Mouse (Mus musculus) forebrain, embryonic 14.5 days (tissue): ENCODE results near the gene Naa10. TPM values are rescaled to one million over a fixed set of nuclear protein-coding genes. Genes with fewer than 3 reads are reported as not detected.
A peak's percentile ranks its signal among the peaks of the same experiment; 100 is the strongest.

Source experiments
- ATAC-seq: fragments of 200-750 bp; cut with Nextera tagmentation; 2 replicates; pipeline ENCODE4 v1.8.0; 2017; ENCODE audit warnings: mild to moderate bottlenecking, moderate library complexity
- DNase-seq: peaks from one replicate; pipeline ENCODE4 v3.0.0-alpha.2; 2015; ENCODE audit warnings: low spot score
- H3K27ac ChIP-seq: fragments of 300-500 bp; sonication (generic); 2 replicates; pipeline ENCODE4 v1.5.1; 2014; ENCODE audit warnings: low read depth, mild to moderate bottlenecking, control low read depth, low read length, moderate library complexity
- H3K27me3 ChIP-seq: fragments of 300-500 bp; sonication (generic); replicated peaks from 2 replicates; pipeline ENCODE4 v1.6.1; 2014; ENCODE audit warnings: low read length, control low read depth, mixed read lengths; ENCODE audit not compliant: control insufficient read depth, insufficient read depth
- H3K36me3 ChIP-seq: fragments of 300-500 bp; sonication (generic); 2 replicates; pipeline ENCODE4 v1.6.1; 2014; ENCODE audit warnings: low read length, control low read depth; ENCODE audit not compliant: control insufficient read depth, insufficient read depth
- H3K4me1 ChIP-seq: fragments of 300-500 bp; sonication (generic); 2 replicates; pipeline ENCODE4 v1.6.1; 2014; ENCODE audit warnings: antibody characterized with exemption, low read length, control low read depth; ENCODE audit not compliant: control insufficient read depth, insufficient read depth
- H3K4me2 ChIP-seq: fragments of 300-500 bp; sonication (generic); 2 replicates; pipeline ENCODE4 v1.6.1; 2014; ENCODE audit warnings: mild to moderate bottlenecking, control low read depth, low read length
- H3K4me3 ChIP-seq: fragments of 300-500 bp; sonication (generic); 2 replicates; pipeline ENCODE4 v1.5.1; 2014; ENCODE audit warnings: low read depth, low read length, control low read depth
- H3K9ac ChIP-seq: fragments of 300-500 bp; sonication (generic); 2 replicates; pipeline ENCODE4 v1.6.1; 2014; ENCODE audit warnings: mild to moderate bottlenecking, low read length, control low read depth, moderate library complexity
- H3K9me3 ChIP-seq: fragments of 300-500 bp; sonication (generic); replicated peaks from 2 replicates; pipeline ENCODE4 v1.6.1; 2016; ENCODE audit warnings: low read length, control low read depth, mixed read lengths; ENCODE audit not compliant: control insufficient read depth
- WGBS: fragments of 180-500 bp; shearing (Covaris S2); extraction: QIAGEN DNeasy Blood & Tissue Kit; methylation state at CpG from one replicate; pipeline ENCODE4 v1.1.7; 2014; 5-methylcytosine and 5-hydroxymethylcytosine counted together
- polyA plus RNA-seq: library from polyadenylated mRNA; unstranded; fragments of >200 nt; fragmentation: Nextera tagmentation; extraction: Ambion mirVana; gene quantifications from 2 replicates; pipeline ENCODE4 v1.2.1, GENCODE M21; 2014

Gene Naa10
- polyA plus RNA-seq, 1 experiment from 2014 or later, result 104 TPM

DNA sequence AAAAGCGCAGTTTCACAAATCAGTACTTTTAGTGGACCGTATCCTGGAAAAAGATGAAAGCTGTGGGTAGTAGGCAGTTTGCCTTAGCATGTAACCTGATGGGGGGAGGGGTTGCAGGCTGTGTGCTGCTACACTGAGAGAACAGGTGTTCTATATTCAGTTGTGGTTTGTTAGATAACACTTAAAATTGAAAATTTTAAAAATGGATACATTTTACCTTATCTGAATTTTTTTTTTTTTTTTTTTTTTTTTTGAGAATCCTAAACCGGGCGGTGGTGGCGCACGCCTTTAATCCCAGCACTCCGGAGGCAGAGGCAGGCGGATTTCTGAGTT is 772 bp upstream of the Naa10 start:
- Histone ChIP-seq H3K9me3 (no peaks in the 10 kb centered on the region), H3K4me1 (no peaks in the 10 kb centered on the region; the same call in 1 of the 2 replicates), H3K4me3 (peak overlapping the region; percentile 54), H3K27me3 (no peaks in the 10 kb centered on the region), H3K36me3 (0 out of 2 replicates have a peak, but pooled peaks cover 3% of the 10 kb centered on the region), H3K4me2 (peak overlapping the region; percentile 62), H3K27ac (no peak overlapping the region; the same call in 1 of the 2 replicates), H3K9ac (peak overlapping the region; percentile 55)
- no peak for DNase-seq
- 0 out of 2 replicates have a peak, but pooled peaks have one; percentile 5 for ATAC-seq
- WGBS, result 82% methylated on average over 8 of the region's 8 CpGs

DNA sequence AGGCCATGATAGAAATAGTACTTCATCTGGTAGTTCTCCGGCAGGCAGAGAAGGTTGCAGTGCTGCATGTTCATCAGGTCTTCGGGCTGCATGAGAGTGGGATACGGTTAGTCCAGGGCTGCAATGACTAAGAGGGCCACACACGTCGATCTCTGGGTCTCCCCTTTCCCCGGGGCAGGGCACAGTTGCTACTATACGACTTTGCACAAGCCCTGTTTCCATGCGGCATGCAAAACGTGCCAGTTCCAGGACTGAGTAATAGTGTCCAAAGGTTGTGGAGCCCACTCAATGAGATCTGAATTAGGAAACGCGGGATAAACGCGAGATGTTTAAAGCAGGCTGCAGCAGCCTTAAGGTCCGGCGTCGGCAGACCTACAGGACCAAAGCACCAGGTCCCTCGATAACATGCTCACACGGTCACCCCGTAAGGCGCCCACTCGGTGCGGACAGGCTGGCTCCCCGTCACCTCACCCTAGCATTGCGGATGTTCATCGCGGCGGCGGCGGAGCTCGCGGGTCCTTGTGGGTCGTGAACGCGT is 390 bp downstream of the Naa10 start:
- no peaks in the 10 kb centered on the region for H3K27me3 ChIP-seq

DNA sequence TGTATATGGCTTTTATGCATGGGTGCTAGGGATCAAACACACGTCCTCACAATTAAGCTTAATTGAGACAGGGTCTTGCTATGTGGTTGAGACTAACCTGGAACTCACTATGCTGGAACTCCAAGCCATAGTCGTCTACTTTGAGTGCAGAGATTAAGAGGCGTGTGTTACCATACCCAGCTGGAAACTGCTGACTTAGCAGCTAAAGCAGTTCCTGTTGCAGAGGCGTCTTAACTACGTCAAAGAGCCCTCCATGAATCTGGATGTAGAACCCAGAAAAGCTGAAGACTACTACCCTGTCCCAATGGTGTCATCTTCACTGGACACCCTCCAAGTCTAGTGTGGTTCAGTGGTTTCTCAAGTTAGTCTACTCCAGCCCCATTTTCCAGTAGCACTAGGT is 3.1 kb downstream of the Naa10 start:
- Histone ChIP-seq H3K27ac (no peak overlapping the region), H3K4me1 (no peaks in the 10 kb centered on the region; the same call in 1 of the 2 replicates), H3K9ac (no peak overlapping the region), H3K9me3 (no peaks in the 10 kb centered on the region), H3K4me3 (no peak overlapping the region), H3K36me3 (0 out of 2 replicates have a peak, but pooled peaks cover 3% of the 10 kb centered on the region), H3K4me2 (no peak overlapping the region), H3K27me3 (no peaks in the 10 kb centered on the region)
- WGBS, result 89% methylated on average over 5 of the region's 5 CpGs
- no peak for DNase-seq
- ATAC-seq, result no peak

More for the DNA sequence above, 390 bp downstream of the Naa10 start:
- WGBS, result 37% methylated on average over 34 of the region's 34 CpGs
- Histone ChIP-seq H3K36me3 (0 out of 2 replicates have a peak, but pooled peaks cover 3% of the 10 kb centered on the region), H3K9me3 (no peaks in the 10 kb centered on the region), H3K4me3 (peak overlapping the region; percentile 54), H3K9ac (peak overlapping the region; percentile 70), H3K4me1 (no peaks in the 10 kb centered on the region; the same call in 1 of the 2 replicates), H3K4me2 (peak overlapping the region; percentile 66), H3K27ac (peak overlapping the region; percentile 39; the same call in 1 of the 2 replicates)
- DNase-seq (no peak), ATAC-seq (peak; percentile 45)

GRCm38 (mm10) chrX:73916945-73917344 is 4.8 kb downstream of the Naa10 start:
- no peak for ATAC-seq
- no peaks in the 10 kb centered on the region; the same call in 1 of the 2 replicates for H3K4me1 ChIP-seq
- H3K9me3 ChIP-seq, result no peaks in the 10 kb centered on the region
- 73% methylated on average over 8 of the region's 8 CpGs for WGBS
- no peak overlapping the region for H3K4me3 ChIP-seq
- H3K4me2 ChIP-seq, result no peak overlapping the region
- no peak for DNase-seq
- H3K36me3 ChIP-seq, result 0 out of 2 replicates have a peak, but pooled peaks cover 3% of the 10 kb centered on the region
- H3K27ac ChIP-seq, result no peak overlapping the region
- H3K27me3 ChIP-seq, result no peaks in the 10 kb centered on the region
- no peak overlapping the region for H3K9ac ChIP-seq

GRCm38 (mm10) chrX:73914827-73915703 is 6.7 kb downstream of the Naa10 start:
- WGBS, result 35% methylated on average over 31 of the region's 31 CpGs
- peak; percentile 97 for DNase-seq
- H3K27me3 ChIP-seq, result no peaks in the 10 kb centered on the region
- 0 out of 2 replicates have a peak, but pooled peaks cover 3% of the 10 kb centered on the region for H3K36me3 ChIP-seq
- H3K9me3 ChIP-seq, result no peaks in the 10 kb centered on the region
- no peaks in the 10 kb centered on the region for H3K4me1 ChIP-seq
- H3K4me3 ChIP-seq, result peak overlapping the region; percentile 6; the same call in 1 of the 2 replicates
- ATAC-seq, result peak; percentile 98
- peak overlapping the region; percentile 74 for H3K27ac ChIP-seq
- H3K9ac ChIP-seq, result peak overlapping the region; percentile 40; the same call in 1 of the 2 replicates
- H3K4me2 ChIP-seq, result peak overlapping the region; percentile 42

DNA sequence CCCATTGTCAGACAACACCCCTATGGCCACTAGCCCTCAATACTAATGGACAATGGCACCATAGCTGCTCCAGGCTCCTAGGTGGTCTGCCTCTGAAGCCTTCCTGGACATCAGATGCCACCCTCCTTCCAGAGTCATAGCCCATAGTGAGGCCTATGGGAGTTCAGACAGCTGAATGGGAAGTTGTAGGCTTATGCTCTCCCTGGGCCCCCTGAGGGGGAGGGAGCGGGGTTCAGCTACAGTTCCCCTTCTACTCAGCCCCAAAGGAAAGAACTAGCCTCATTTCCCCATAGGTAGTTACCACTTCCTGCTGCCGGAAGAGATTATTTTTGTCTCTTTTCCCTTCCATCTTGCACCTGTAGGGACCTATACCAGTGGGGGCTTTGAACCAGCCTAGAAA is 10.2 kb downstream of the Naa10 start:
- ATAC-seq (no peak), DNase-seq (no peak)
- Histone ChIP-seq H3K27ac (no peak overlapping the region), H3K9me3 (no peaks in the 10 kb centered on the region), H3K9ac (no peak overlapping the region), H3K4me3 (no peak overlapping the region), H3K27me3 (no peaks in the 10 kb centered on the region), H3K4me2 (no peak overlapping the region), H3K36me3 (no peaks in the 10 kb centered on the region), H3K4me1 (no peaks in the 10 kb centered on the region)
- WGBS, result 89% methylated on average over 2 of the region's 2 CpGs

- no peaks in the 10 kb centered on the region for H3K4me1 ChIP-seq
- ATAC-seq, result no peak
- H3K4me3 ChIP-seq, result no peak overlapping the region
- 32% methylated on average over 26 of the region's 26 CpGs for WGBS
- DNase-seq, result no peak
- no peak overlapping the region for H3K27ac ChIP-seq
- no peaks in the 10 kb centered on the region for H3K9me3 ChIP-seq
- no peaks in the 10 kb centered on the region for H3K27me3 ChIP-seq
- no peaks in the 10 kb centered on the region for H3K36me3 ChIP-seq
- peak overlapping the region; percentile 25; the same call in 1 of the 2 replicates for H3K4me2 ChIP-seq
- no peak overlapping the region for H3K9ac ChIP-seq
Measured at GRCm38 (mm10) chrX:73911156-73911555, 10.6 kb downstream of the Naa10 start.

DNA sequence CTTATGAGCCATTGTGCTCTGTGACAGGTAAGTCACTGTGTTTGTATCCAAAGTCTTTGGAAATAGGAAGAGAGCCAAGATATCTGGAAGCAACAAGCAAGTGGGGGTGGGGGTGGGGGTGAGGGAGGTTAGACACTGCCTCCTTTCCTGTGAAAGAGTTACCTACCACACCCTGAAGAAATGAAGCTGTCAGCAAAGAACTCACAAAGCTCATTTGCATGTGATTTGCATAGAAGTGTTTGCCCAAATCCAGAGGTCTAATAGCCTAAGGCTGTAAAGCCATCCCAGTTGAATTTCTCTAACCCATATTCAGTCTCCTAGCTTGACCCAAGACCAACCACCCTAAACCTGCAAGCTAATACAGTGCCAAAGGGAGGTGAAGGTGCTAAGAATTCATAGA is 11.3 kb downstream of the Naa10 start:
- Histone ChIP-seq H3K4me2 (no peak overlapping the region), H3K27ac (no peak overlapping the region), H3K9me3 (no peaks in the 10 kb centered on the region), H3K27me3 (no peaks in the 10 kb centered on the region), H3K4me1 (no peaks in the 10 kb centered on the region), H3K9ac (no peak overlapping the region), H3K36me3 (no peaks in the 10 kb centered on the region), H3K4me3 (no peak overlapping the region)
- ATAC-seq (no peak), DNase-seq (no peak)

GRCm38 (mm10) chrX:73910049-73910448 is 11.7 kb downstream of the Naa10 start:
- DNase-seq, result no peak
- no peaks in the 10 kb centered on the region for H3K9me3 ChIP-seq
- no peaks in the 10 kb centered on the region for H3K27me3 ChIP-seq
- no peaks in the 10 kb centered on the region for H3K36me3 ChIP-seq
- H3K27ac ChIP-seq, result no peak overlapping the region
- no peak overlapping the region for H3K4me2 ChIP-seq
- no peak overlapping the region for H3K4me3 ChIP-seq
- 83% methylated on average over 1 of the region's 1 CpGs for WGBS
- H3K4me1 ChIP-seq, result no peaks in the 10 kb centered on the region
- no peak for ATAC-seq
- no peak overlapping the region for H3K9ac ChIP-seq
